Mouse (Mus musculus) left cerebral cortex, adult 8-10 months (tissue): ENCODE results near the gene Wrap53. TPM values are rescaled to one million over a fixed set of nuclear protein-coding genes. Genes with fewer than 3 reads are reported as not detected.
"Not testable (repeated sequence)": the region's sequence is repeated elsewhere in the genome, so short reads cannot be mapped to it uniquely, and the experiment has no call there.

Experiments used
- DNase-seq, 2 experiments: peaks; one replicate each; pipeline ENCODE4 v3.0.0; 2022; ENCODE audit warnings: low spot score in 2 of 2
- total RNA-seq, 4 experiments: library from RNA; stranded (reverse); gene quantifications; 2 replicates each; pipeline ENCODE4 v1.2.4; 2022

Wrap53 gene
- total RNA-seq, result 10 to 100 TPM; 10.1 to 13.8 (median 11.3) TPM

DNA sequence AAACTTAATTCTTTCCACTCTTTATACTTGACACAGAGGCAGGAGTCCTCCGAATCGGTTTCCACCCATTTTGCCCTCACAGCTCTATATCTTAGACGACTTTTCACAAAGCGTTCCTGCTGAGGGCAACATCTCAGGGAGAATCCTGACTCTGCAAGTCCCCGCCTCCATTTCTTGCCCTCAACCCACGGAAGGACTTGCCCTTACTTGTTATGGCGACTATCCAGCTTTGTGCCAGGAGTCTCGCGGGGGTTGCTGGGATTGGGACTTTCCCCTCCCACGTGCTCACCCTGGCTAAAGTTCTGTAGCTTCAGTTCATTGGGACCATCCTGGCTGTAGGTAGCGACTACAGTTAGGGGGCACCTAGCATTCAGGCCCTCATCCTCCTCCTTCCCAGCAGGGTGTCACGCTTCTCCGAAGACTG lies at the start of gene Wrap53, which contains the start of gene Trp53:
Wrap53 (minus strand) TSS at position 165 of the 424 bp plus-strand sequence.
Trp53 (plus strand) TSS at position 269 of the 424 bp plus-strand sequence.
- DNase-seq, result peak; percentile 77 to 91

DNA sequence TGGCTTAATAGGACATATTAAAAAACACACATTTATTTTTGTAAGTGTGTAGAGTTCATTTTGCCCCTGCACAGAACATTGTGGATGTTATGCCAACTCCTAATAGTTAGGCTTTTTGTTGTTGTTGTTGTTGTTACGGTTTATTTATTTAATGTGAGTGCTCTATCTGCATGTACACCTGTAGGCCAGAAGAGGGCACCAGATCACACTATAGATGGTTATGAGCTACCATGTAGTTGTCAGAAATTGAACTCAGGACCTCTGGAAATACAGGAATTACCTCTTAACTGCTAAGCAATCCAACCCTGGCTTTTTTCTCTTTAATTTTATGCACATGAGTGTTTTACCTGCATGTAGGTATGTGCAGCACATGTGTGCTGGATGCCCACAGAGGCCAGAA lies 49.7 kb upstream of the Wrap53 start:
- no peak for DNase-seq

DNA sequence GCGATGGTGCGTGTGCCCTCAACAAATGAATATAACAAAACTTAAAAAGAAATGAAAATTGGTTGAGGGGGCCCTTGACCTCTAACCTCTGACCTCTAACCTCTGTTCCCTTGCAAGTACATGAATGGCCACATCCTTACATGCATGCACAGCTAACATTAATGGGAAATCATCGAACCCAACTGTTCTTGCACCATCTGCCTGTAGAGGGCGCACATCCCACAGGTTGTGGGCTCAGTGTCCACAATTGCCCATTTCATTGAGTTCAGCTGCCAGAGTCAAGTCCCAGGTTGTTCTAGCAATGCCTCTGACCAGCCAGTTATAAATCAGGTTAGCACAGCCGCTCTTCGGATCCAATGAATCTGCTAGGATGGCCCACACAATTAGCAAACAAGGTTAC lies 48.2 kb upstream of the Wrap53 start:
- peak in 1 of 2 experiments; percentile 61 for DNase-seq

GRCm38 (mm10) chr11:69624339-69624738 lies 44.3 kb upstream of the Wrap53 start:
- DNase-seq, result not testable (repeated sequence)

- no peak for DNase-seq
Observed at GRCm38 (mm10) chr11:69623006-69623405, 43.0 kb upstream of the Wrap53 start.

GRCm38 (mm10) chr11:69622406-69622805 lies 42.4 kb upstream of the Wrap53 start:
- no peak for DNase-seq

DNA sequence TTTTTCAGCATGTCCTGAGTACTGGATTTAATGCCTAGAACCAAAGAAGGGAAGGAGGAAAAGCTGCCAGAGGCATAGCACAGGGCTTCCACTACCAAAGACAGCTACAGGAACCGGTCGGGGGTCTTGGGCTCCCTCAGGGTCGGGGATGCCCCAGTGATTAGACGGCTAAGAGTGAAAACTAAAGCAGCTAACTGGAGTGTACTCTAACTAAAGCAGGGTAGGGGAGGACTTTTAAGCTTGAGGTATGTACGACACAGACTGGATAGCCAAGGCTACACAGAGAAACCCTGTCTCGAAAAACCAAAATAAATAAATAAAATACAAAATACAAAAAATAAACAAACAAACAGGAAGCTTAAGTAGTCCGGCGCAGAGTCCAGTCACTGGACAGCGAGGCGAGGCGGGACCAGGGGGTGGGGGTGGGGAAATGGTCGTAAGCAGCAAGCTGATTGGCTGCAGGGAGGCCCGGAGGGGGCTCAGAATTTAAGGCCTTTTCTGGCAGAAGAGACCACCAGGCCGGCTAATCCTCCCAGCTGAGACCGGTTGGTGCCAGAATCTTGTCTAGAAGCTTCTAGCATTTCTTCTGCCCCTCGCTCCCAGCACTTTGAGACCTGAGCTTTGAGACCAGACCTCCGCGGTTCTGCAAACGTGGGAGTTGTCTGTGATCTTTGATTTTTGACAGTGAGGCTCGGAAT lies 41.7 kb upstream of the Wrap53 start, which contains the start of gene Sat2:
Sat2 (plus strand) TSS at position 454 of the 698 bp plus-strand sequence.
- DNase-seq, result no peak

DNA sequence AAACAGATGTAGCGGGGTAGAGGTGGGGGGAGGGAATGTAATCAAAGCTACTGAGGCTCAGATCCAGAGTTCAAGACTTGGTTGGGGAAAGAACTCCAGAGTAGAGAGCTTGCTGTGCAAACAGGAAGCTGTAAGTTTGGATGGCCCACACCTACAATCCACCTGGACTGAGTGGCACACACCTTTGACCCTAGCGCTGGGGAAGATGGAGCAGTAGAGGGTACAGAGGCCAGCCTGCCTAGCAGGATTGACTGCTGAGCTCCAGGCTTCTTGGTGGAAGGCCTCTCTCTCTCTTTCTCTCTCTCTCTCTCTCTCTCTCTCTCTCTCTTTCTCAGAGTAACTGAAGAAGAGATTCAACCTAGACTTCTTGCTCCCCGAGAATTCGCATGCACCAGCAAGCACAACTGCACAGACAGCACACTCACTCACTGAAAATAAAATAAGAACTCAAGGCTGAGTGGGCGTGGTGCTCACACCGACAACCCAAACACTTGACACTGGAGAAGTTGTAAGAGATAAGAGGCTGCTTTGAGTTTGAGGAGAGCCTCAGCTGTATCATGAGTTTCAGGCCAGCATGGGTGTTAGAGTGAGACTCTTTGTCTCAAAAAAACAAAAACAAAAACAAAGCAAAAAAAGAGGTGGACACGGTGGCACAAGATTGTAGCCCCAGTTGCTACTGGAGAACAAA lies 40.5 kb upstream of the Wrap53 start:
- no peak for DNase-seq

DNA sequence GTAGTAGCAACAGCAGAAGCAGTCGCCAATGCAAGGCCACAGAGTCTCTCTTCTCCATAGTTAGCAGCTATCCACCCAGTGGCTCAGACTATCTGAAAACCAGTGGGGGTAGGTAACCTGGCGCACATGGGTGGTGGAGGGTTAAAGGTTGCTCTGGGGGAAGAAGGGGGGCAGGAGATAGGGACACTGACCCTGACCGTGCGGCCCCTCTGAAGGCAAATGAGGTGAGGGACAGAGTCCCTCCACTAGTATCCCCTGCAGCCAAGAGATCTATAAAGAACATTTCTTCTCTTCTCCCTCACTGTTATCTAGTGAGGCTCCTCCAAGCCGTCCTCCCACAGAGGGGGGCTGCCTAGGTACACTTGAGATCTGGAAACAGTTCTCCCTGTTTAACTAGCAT lies 37.8 kb upstream of the Wrap53 start, which contains the start of gene Shbg:
Shbg (minus strand) TSS at position 101 of the 400 bp plus-strand sequence.
- no peak for DNase-seq

GRCm38 (mm10) chr11:69616781-69617180 lies 36.7 kb upstream of the Wrap53 start:
- no peak for DNase-seq

DNA sequence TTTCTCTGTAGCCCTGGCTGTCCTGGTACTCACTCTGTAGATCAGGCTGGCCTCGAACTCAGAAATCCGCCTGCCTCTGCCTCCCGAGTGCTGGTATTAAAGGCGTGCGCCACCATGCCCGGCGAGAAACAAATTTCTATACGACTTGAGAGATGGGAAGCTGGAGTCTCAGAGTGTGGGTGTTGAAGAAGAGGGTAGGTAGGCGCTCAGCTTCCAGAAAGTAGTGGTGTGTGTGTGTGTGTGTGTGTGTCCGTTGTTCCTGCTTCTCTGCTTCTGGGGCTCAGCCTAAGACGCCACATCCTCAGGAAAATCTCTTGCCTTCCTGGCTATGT lies 34.2 kb upstream of the Wrap53 start:
- not testable (repeated sequence) for DNase-seq

GRCm38 (mm10) chr11:69613553-69614256 lies 33.6 kb upstream of the Wrap53 start:
- DNase-seq, result peak; percentile 37 to 72

DNA sequence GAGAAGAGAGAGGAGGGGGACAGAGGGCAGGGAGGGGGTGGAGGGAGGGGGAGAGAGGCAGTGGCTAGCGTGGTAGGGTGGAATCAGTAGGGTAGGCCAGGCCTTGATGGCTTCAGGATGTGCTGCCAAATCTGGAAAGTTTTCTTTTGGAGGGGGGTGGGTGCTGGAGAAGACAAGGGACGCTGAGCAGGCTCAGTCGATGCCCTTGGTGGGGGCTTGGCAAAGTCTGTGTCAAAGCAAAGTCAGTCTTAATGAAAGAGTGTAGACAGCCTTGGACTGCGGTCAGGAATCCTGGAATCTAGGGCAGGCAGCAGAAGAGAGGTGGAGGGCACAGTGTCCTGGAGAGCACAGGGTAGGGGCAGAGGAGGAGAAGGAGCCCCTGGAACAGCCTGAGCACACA lies 30.8 kb upstream of the Wrap53 start:
- DNase-seq, result no peak

GRCm38 (mm10) chr11:69609416-69609815 lies 29.4 kb upstream of the Wrap53 start:
- no peak for DNase-seq

GRCm38 (mm10) chr11:69608525-69608924 lies 28.5 kb upstream of the Wrap53 start:
- DNase-seq, result no peak

DNA sequence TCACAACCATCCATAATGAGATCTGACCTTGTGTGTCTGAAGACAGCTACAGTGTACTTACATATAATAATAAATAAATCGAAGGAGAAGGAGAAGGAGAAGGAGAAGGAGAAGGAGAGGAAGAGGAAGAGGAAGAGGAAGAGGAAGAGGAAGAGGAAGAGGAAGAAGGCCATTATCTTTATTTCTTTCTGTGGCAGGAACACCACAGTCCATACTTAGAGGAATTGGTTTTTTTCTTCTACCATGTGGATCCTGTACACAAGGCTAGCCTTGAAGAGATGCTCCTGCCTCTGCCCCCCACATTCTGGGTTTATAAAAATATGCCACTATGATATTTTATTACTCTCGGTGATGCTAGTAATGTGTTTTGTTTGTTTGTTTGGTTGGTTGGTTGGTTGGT lies 26.8 kb upstream of the Wrap53 start:
- DNase-seq, result no peak

- no peak for DNase-seq
Observed at GRCm38 (mm10) chr11:69606491-69606795, 26.4 kb upstream of the Wrap53 start.

DNA sequence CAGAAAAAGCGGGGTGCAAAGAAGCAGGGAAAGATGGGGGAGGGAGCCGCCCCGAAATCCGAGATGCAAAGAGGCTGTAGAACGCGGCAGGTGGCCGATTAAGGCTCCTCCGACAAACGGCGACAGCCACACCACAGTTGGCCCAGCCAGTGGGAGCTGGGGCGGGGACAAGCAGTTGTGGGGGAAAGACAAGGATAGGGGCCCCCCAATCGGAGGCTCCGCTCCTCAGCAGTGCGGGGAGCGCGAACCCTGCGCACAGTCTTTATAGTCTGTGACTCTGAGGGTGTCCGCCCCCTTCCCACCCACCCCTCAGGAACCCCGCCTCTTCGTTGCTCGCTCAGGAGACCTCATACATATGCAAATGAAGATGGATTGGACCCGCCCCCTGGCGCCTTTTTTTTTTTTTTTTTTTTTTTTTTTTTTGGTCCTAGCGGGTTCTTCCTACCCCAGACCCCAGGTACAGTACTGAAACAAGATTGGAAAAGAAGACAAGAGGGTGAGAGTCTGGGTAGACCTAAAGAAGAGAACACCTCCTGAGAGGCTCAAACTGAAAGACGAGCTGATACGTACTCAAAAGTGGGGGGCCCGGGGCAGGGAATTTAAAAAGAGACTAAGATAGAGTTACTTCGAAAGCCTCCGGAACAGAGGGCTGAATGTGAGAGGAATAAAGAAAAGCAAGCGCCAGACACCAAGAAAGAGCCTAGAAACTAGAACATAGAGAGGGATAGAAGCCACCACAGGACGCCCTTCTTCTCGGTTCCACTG lies 25.9 kb upstream of the Wrap53 start, which contains the start of gene Atp1b2:
Atp1b2 (minus strand) TSS at position 217 of the 765 bp plus-strand sequence.
- peak; percentile 67 to 76 for DNase-seq

GRCm38 (mm10) chr11:69604795-69605664 lies 25.0 kb upstream of the Wrap53 start:
- no peak for DNase-seq

DNA sequence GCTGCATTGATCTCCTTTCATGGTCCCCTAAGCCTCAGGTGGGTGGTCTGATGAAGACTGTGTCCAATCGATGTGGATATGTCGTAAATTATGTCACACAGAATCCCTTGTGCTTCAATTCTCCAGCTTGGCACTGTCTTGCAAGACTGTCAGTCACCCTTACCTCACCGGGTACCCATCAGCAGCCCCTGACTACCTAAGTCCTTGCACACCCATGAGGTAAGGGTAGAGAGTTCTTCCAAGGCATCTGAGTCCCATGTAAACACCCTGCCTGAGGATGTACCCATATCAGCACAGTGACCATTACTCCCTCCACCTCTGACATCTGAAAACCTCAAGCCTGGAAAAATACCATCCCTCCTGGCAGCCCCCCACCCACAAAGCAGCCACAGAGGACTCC lies 24.3 kb upstream of the Wrap53 start:
- DNase-seq, result no peak
